Mouse (Mus musculus) heart, embryonic 14.5 days (tissue): ENCODE measurements around the gene Sdf2. TPM values are rescaled to one million over a fixed set of nuclear protein-coding genes. Genes with fewer than 3 reads are reported as not detected.

Experiments
- ATAC-seq: fragments of 200-750 bp; cut with Nextera tagmentation; 2 replicates; pipeline ENCODE4 v1.8.0; 2017; ENCODE audit warnings: low read depth, moderate TSS enrichment; ENCODE audit not compliant: insufficient number of reproducible peaks, insufficient read depth, low FRiP score
- H3K27ac ChIP-seq, 2 experiments: fragments of 200-500 bp in 1 of 2; fragments of 300-500 bp in 1 of 2; sonication (generic) in 1 of 2; replicated peaks in 1 of 2; 2 replicates each; pipeline ENCODE4 v1.5.1; 2012 to 2014; ENCODE audit warnings: low read depth in 2 of 2, low read length in 2 of 2, control low read depth in 1 of 2, mild to moderate bottlenecking in 1 of 2, mixed read lengths in 1 of 2; ENCODE audit not compliant: control insufficient read depth in 1 of 2, insufficient read depth in 1 of 2
- H3K27me3 ChIP-seq: fragments of 300-500 bp; sonication (generic); 2 replicates; pipeline ENCODE4 v1.6.1; 2014; ENCODE audit warnings: mild to moderate bottlenecking, low read length, control low read depth; ENCODE audit not compliant: control insufficient read depth, insufficient read depth
- H3K36me3 ChIP-seq: fragments of 300-500 bp; sonication (generic); 2 replicates; pipeline ENCODE4 v1.6.1; 2014; ENCODE audit warnings: mild to moderate bottlenecking, control low read depth, low read length, mixed read lengths; ENCODE audit not compliant: control insufficient read depth, insufficient read depth
- H3K4me1 ChIP-seq, 2 experiments: fragments of 200-500 bp in 1 of 2; fragments of 300-500 bp in 1 of 2; sonication (generic) in 1 of 2; 2 replicates each; pipeline ENCODE4 v1.6.1; 2012 to 2014; ENCODE audit warnings: low read length in 2 of 2, control low read depth in 1 of 2, mixed read lengths in 1 of 2; ENCODE audit not compliant: control insufficient read depth in 2 of 2, insufficient read depth in 2 of 2
- H3K4me2 ChIP-seq: fragments of 300-500 bp; sonication (generic); 2 replicates; pipeline ENCODE4 v1.6.1; 2014; ENCODE audit warnings: mild to moderate bottlenecking, low read length
- H3K4me3 ChIP-seq, 2 experiments: fragments of 200-500 bp in 1 of 2; fragments of 300-500 bp in 1 of 2; sonication (generic) in 1 of 2; 2 replicates each; pipeline ENCODE4 v1.5.1; 2012 to 2014; ENCODE audit warnings: low read length in 2 of 2, mild to moderate bottlenecking in 2 of 2, control low read depth in 1 of 2, low read depth in 1 of 2, moderate library complexity in 1 of 2; ENCODE audit not compliant: control insufficient read depth in 1 of 2, insufficient read depth in 1 of 2
- H3K9ac ChIP-seq: fragments of 300-500 bp; sonication (generic); 2 replicates; pipeline ENCODE4 v1.6.1; 2014; ENCODE audit warnings: mild to moderate bottlenecking, low read length
- H3K9me3 ChIP-seq: fragments of 300-500 bp; sonication (generic); 2 replicates; pipeline ENCODE4 v1.6.1; 2016; ENCODE audit warnings: low read length, control low read depth; ENCODE audit not compliant: control insufficient read depth
- WGBS: fragments of 180-500 bp; shearing (Covaris S2); extraction: QIAGEN DNeasy Blood & Tissue Kit; methylation state at CpG from one replicate; pipeline ENCODE4 v1.1.7; 2014; 5-methylcytosine and 5-hydroxymethylcytosine counted together
- polyA plus RNA-seq: library from polyadenylated mRNA; unstranded; fragments of >200 nt; fragmentation: Nextera tagmentation; extraction: Ambion mirVana; gene quantifications from 2 replicates; pipeline ENCODE4 v1.2.1, GENCODE M21; 2014

The Sdf2 gene
- 65.2 and 75.8 TPM in 2 replicates for polyA plus RNA-seq

DNA sequence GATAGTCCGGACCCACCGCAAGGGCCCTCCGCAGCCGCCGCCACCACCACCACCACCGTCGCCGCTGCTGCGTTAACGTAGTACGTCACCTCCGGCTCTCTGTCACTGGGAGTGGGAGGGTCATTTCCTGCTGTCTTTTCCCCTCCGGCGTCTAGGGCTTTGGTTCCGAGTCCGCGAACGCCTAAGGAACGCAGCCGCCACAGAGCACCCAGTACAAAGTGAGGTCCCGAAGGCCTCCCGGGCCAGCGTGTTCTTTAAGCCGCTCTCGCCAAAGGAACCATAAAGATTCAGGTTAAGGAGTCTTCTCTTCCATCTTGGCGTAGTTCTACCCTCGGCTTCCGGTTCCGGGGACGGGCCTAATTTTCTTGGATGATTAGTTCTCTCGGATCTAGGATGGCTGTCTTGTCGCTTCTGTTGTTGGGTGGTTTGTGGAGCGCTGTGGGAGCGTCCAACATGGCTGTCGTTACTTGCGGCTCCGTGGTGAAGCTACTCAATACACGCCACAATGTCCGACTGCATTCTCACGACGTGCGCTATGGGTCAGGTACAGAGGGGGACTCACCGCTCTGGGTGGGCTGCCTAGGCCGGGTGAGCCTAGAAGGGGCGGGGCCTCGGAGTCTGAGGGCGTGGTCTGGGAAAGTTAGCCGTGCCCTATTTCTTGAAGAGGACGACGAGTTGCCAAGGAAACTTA lies at the start of gene Sdf2, which contains the start of gene Supt6:
Sdf2 (plus strand) TSS at position 120 of the 691 bp plus-strand sequence.
Supt6 (minus strand) TSS at position 361 of the 691 bp plus-strand sequence.
- Histone ChIP-seq H3K4me1 (peaks cover 2 to 21% of the 10 kb centered on the region in 2 experiments; a peak in 3 of 4 replicates), H3K27ac (peak within 1 kb of the TSS; percentile 92 to 97), H3K9me3 (no peaks in the 10 kb centered on the region), H3K27me3 (no peaks in the 10 kb centered on the region), H3K4me3 (peak within 1 kb of the TSS; percentile 90 to 94), H3K36me3 (peaks cover 13% of the 10 kb centered on the region), H3K9ac (peak within 1 kb of the TSS; percentile 97), H3K4me2 (peak within 1 kb of the TSS; percentile 92)
- WGBS: under 1% methylated on average over 50 of the region's 50 CpGs
- peak; percentile 87 for ATAC-seq

DNA sequence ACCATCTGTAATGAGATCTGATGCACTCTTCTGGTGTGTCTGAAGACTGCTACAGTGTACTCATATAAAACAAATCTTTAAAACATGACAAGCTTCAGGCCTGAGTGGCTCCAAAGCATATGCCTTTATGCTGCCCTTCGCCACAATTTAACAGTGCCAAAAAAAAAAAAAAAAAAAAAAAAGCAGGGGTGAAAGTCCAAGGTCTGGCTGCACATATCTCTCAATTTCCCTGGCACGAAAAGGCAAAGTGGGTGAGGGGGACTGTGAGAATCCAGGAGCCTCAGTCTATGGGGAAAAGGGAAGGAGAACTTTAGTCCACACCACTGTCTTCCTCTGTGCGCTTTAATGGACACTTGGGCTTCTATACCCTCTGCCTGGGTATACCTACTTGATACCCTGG lies 43.2 kb upstream of the Sdf2 start:
- Histone ChIP-seq H3K27ac (no peak overlapping the region), H3K36me3 (peaks cover 40% of the 10 kb centered on the region), H3K4me2 (no peak overlapping the region), H3K9ac (no peak overlapping the region), H3K4me1 (no peaks in the 10 kb centered on the region), H3K27me3 (no peaks in the 10 kb centered on the region), H3K4me3 (no peak overlapping the region), H3K9me3 (no peaks in the 10 kb centered on the region)
- WGBS: 92% methylated on average over 3 of the region's 3 CpGs
- no peak for ATAC-seq

DNA sequence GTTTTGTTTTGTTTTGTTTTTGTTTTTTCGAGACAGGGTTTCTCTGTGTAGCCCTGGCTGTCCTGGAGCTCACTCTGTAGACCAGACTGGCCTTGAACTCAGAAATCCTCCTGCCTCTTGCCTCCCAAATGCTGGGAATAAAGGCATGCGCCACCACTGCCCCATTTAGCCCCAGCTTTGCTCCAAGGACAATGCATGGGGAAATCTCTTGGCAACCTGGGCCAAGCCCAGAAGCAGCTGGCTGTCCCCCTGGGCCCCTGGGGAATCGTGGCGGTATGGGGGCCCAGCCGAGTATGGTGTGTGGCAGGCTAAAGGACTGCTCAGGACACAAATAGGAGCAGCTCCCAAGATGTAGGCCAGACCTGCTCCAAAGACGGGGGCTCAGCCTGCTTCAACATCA lies 41.3 kb upstream of the Sdf2 start:
- 76% methylated on average over 6 of the region's 6 CpGs for WGBS
- Histone ChIP-seq H3K27ac (no peak overlapping the region), H3K36me3 (peaks cover 59% of the 10 kb centered on the region), H3K9me3 (no peaks in the 10 kb centered on the region), H3K4me3 (no peak overlapping the region), H3K4me1 (no peaks in the 10 kb centered on the region), H3K27me3 (no peaks in the 10 kb centered on the region), H3K9ac (no peak overlapping the region), H3K4me2 (no peak overlapping the region)
- ATAC-seq: no peak

DNA sequence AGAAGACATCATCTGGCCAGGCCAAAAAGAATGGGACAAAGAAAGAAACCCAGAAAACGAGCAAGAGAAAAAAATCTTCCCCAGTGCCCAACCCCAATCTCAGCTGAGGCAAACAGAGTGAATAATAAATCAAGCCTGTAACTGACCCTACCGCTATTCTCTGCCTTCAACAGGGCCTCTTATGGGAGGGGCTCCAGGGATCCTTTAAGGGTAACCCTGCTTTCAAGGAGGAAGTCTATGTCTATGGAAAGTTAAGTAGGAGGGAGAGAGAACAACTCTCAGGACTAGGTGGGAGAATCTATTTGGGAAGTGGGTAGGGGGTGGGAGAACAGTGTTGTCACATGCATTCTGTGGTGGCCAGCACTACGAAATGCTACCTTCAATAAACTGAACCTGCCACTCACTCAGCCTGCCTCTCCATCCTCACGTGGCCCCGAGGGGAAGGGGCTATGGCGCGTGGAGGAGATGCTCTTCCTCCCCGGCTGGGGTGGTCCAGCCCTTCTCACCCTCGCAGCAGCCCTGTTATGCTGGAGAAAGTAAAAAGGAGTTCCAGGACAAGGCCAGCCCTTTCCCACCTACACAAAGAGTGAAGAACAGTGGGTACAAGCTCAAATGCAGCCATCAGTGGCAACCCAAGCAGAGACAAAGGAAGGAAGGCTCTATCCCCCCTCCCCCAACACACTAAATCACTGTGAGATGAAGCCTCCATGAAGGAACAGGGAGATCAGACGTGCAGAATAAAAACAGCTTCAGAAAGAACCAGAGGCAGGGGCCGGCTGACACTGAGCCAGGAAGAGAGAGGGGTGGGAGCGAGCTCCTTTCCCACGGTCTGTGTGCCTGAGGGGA lies 40.0 kb upstream of the Sdf2 start:
- no peak for ATAC-seq
- no peak overlapping the region for H3K9ac ChIP-seq
- H3K27me3 ChIP-seq: no peaks in the 10 kb centered on the region
- H3K4me1 ChIP-seq: no peaks in the 10 kb centered on the region
- H3K36me3 ChIP-seq: peaks cover 72% of the 10 kb centered on the region
- WGBS: 87% methylated on average over 13 of the region's 13 CpGs
- H3K27ac ChIP-seq: no peak overlapping the region
- no peaks in the 10 kb centered on the region for H3K9me3 ChIP-seq
- no peak overlapping the region for H3K4me2 ChIP-seq
- no peak overlapping the region for H3K4me3 ChIP-seq

DNA sequence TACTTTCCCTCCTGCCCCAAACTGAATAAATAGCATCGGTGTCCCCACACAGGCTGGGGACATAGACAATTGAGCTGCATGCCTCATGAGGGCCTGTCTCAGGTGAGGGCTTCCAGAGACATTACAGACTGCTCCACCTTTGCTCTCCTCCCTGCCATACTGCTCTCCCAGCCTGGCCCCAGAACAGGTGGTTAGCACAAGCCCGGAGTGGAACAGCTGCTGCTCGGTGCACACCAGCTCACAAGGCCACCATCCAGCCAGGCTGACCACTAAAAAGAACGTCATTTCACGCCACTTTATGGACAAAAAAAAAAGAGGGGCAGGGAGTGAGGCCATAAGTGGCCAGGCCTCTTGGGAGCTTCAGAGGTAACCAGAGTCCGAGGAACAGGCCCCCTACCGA lies 38.4 kb upstream of the Sdf2 start:
- H3K4me3 ChIP-seq: no peak overlapping the region
- ATAC-seq: no peak
- 90% methylated on average over 7 of the region's 7 CpGs for WGBS
- H3K9ac ChIP-seq: no peak overlapping the region
- no peaks in the 10 kb centered on the region for H3K27me3 ChIP-seq
- H3K9me3 ChIP-seq: no peaks in the 10 kb centered on the region
- peaks cover 88% of the 10 kb centered on the region for H3K36me3 ChIP-seq
- no peaks in the 10 kb centered on the region for H3K4me1 ChIP-seq
- no peak overlapping the region for H3K27ac ChIP-seq
- H3K4me2 ChIP-seq: no peak overlapping the region

DNA sequence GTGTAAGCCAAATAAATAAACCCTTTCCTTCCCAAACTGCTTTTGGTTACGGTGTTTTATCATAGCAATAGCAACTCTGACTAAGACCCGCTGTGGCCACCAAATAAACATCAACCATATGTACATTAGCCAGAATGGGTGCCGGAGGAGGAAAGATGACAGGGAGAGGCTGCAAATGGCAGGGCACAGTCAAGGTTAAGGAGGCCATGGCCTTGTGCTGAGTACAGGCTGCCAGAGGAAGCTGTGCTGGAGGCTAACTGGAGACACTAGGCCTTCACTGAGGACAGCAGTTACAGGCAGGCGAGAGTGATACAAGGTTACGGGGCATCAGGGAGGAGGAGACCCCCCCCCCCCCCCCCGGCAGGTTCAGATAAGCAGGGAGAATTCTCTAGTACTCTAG lies 35.7 kb upstream of the Sdf2 start:
- Histone ChIP-seq H3K27me3 (no peaks in the 10 kb centered on the region), H3K36me3 (peaks cover 100% of the 10 kb centered on the region), H3K4me1 (no peaks in the 10 kb centered on the region), H3K9ac (no peak overlapping the region), H3K27ac (no peak overlapping the region), H3K4me2 (no peak overlapping the region), H3K4me3 (no peak overlapping the region), H3K9me3 (no peaks in the 10 kb centered on the region)
- ATAC-seq: no peak
- 83% methylated on average over 6 of the region's 6 CpGs for WGBS

DNA sequence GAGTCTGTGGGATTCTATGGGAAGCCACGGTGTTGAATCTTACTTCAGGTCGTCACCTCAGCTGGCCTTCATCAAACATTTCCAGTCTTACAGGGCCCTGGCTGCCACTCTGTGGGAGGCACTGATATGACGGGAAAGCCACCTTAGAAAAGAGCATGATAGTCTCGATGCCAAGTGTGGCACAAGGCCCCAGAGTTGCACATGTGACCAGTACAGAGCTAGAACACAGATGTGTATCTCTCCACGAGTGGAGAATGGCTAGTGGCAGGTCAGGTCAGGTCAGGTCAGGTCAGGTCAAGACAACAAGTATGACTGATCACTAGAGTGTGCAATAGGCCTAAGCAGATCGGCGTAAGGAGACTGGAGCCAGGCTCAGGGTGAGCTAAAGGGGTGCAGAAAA lies 34.9 kb upstream of the Sdf2 start:
- H3K27ac ChIP-seq: no peak overlapping the region
- WGBS: 75% methylated on average over 7 of the region's 7 CpGs
- H3K4me3 ChIP-seq: no peak overlapping the region
- H3K36me3 ChIP-seq: peaks cover 100% of the 10 kb centered on the region
- ATAC-seq: no peak
- H3K9me3 ChIP-seq: no peaks in the 10 kb centered on the region
- H3K27me3 ChIP-seq: no peaks in the 10 kb centered on the region
- no peak overlapping the region for H3K4me2 ChIP-seq
- no peak overlapping the region for H3K9ac ChIP-seq
- H3K4me1 ChIP-seq: no peaks in the 10 kb centered on the region
